Mouse (Mus musculus) heart, adult 18-20 months (tissue): ENCODE data around the gene Stard7. TPM values are rescaled to one million over a fixed set of nuclear protein-coding genes. Genes with fewer than 3 reads are reported as not detected.

Source experiments
- total RNA-seq, 2 experiments: library from RNA; stranded (reverse); gene quantifications; 2 replicates each; pipeline ENCODE4 v1.2.3; 2021

Stard7 gene
- total RNA-seq, 2 experiments from 2014 or later: 157 to 176 TPM

Other genes starting within 250 kb of the Stard7 start
- gene Blvra, start 199.6 kb upstream of the Stard7 start, total RNA-seq: 10 to 100 TPM; 20.3 to 21.1 TPM
- 1 to 10 TPM in 1 of 2 experiments, under 1 TPM in 1; 0.79 to 1.3 TPM for gene Ncaph, start 136.3 kb upstream of the Stard7 start, total RNA-seq
- gene Itpripl1, start 126.8 kb upstream of the Stard7 start, total RNA-seq: 10 to 100 TPM; 17.3 to 18.3 TPM
- under 1 TPM; 0.23 to 0.32 TPM for gene 1810024B03Rik, start 61.9 kb upstream of the Stard7 start, total RNA-seq
- gene Snrnp200, start 61.8 kb upstream of the Stard7 start, total RNA-seq: 10 to 100 TPM; 65.2 to 66.4 TPM
- gene Ciao1, start 22.4 kb upstream of the Stard7 start, total RNA-seq: 10 to 100 TPM; 56.2 to 68.7 TPM
- gene Tmem127, start 22.3 kb upstream of the Stard7 start, total RNA-seq: 10 to 100 TPM; 26.4 to 28.8 TPM
- gene Dusp2, start 65.9 kb downstream of the Stard7 start, total RNA-seq: 1 to 10 TPM in 1 of 2 experiments, under 1 TPM in 1; 0.57 to 2.0 TPM
- not detected for gene Astl, start 68.4 kb downstream of the Stard7 start, total RNA-seq
- gene Adra2b, start 93.0 kb downstream of the Stard7 start, total RNA-seq: under 1 TPM; 0.72 to 0.77 TPM
- gene Gpat2, start 155.0 kb downstream of the Stard7 start, total RNA-seq: not detected
- gene Fahd2a, start 174.3 kb downstream of the Stard7 start, total RNA-seq: 10 to 100 TPM; 48.1 to 52.5 TPM